19 mouse cellular contexts compared by ENCODE assay signal in genomic region chr1:159551036-159551435, GRCm38 (mm10). TPM values are rescaled to one million over a fixed set of nuclear protein-coding genes. Genes with fewer than 3 reads are reported as not detected.
DNase-seq lines count a peak whose midpoint lies in the region; ATAC-seq and TF ChIP-seq lines count a peak whose summit lies in the region.
"Had no signal": no experiment of that assay in that cellular context is flagged by ENCODE, and none has a peak within 500 bp of the region (broad histone marks: within the 10 kb centered on the region; RNA-seq: fewer than 3 reads in every experiment).

No protein-coding gene starts in this region.

- no peak for TF ChIP-seq CTCF in layer of hippocampus, adult 2 months (conservative IDR thresholded peaks at IDR 0.05)

- 0 out of 2 replicates have a peak, but pooled peaks have one; percentile 5 for ATAC-seq in forebrain, embryonic 12.5 days (ENCODE audit: low FRiP score)
- no peak for ATAC-seq in forebrain, embryonic 14.5 days
- peak; percentile 62; the same call in 1 of the 2 replicates for ATAC-seq in forebrain, embryonic 13.5 days
- ATAC-seq in neural tube, embryonic 13.5 days (ENCODE audit: low read depth): peak; percentile 47; the same call in 1 of the 2 replicates
- ATAC-seq in kidney, embryonic 14.5 days (ENCODE audit: low FRiP score, low TSS enrichment): no peak
- no peak for ATAC-seq in kidney, embryonic 16.5 days (ENCODE audit: low FRiP score, low TSS enrichment)
- ATAC-seq: hindbrain, postnatal 0 days had no signal

- no peak overlapping the region for H3K4me3 ChIP-seq in forebrain, embryonic 12.5 days (replicated peaks)
- H3K4me3 ChIP-seq in forebrain, embryonic 14.5 days (ENCODE audit: low read depth, low read length): no peak overlapping the region
- H3K4me3 ChIP-seq in layer of hippocampus, adult 2 months: no peak overlapping the region
- no peak overlapping the region for H3K4me3 ChIP-seq in forebrain, embryonic 13.5 days
- no peak overlapping the region for H3K4me3 ChIP-seq in neural tube, embryonic 13.5 days
- H3K4me3 ChIP-seq in kidney, embryonic 14.5 days (ENCODE audit: low read length): no peak overlapping the region
- no peak overlapping the region for H3K4me3 ChIP-seq in kidney, embryonic 16.5 days (ENCODE audit: low read length)
- H3K4me3 ChIP-seq: embryonic facial prominence, embryonic 10.5 days; heart, embryonic 12.5 days had no signal

- no peak overlapping the region for H3K4me2 ChIP-seq in forebrain, embryonic 12.5 days
- no peak overlapping the region for H3K4me2 ChIP-seq in forebrain, embryonic 14.5 days (ENCODE audit: low read length)
- H3K4me2 ChIP-seq in forebrain, embryonic 13.5 days: no peak overlapping the region
- no peak overlapping the region for H3K4me2 ChIP-seq in neural tube, embryonic 13.5 days
- no peak overlapping the region for H3K4me2 ChIP-seq in kidney, embryonic 14.5 days (replicated peaks; ENCODE audit: low read depth, low read length)
- no peak overlapping the region for H3K4me2 ChIP-seq in kidney, embryonic 16.5 days (replicated peaks; ENCODE audit: low read depth, low read length)
- H3K4me2 ChIP-seq: heart, embryonic 12.5 days had no signal

- no peaks in the 10 kb centered on the region for H3K9me3 ChIP-seq in forebrain, embryonic 12.5 days
- no peaks in the 10 kb centered on the region for H3K9me3 ChIP-seq in forebrain, embryonic 14.5 days (replicated peaks; ENCODE audit: control insufficient read depth, low read length)
- H3K9me3 ChIP-seq in forebrain, embryonic 13.5 days (replicated peaks): no peaks in the 10 kb centered on the region
- H3K9me3 ChIP-seq in neural tube, embryonic 13.5 days: no peaks in the 10 kb centered on the region
- H3K9me3 ChIP-seq in kidney, embryonic 14.5 days (ENCODE audit: control insufficient read depth, low read length): no peaks in the 10 kb centered on the region
- no peaks in the 10 kb centered on the region for H3K9me3 ChIP-seq in kidney, embryonic 16.5 days (ENCODE audit: low read length)
- H3K9me3 ChIP-seq: embryonic facial prominence, embryonic 10.5 days; heart, embryonic 12.5 days had no signal

- no peak overlapping the region for H3K27ac ChIP-seq in forebrain, embryonic 12.5 days
- no peak overlapping the region for H3K27ac ChIP-seq in forebrain, embryonic 14.5 days (ENCODE audit: low read depth, low read length)
- 0 out of 2 replicates have a peak overlapping the region, but pooled peaks have one; percentile 5 for H3K27ac ChIP-seq in layer of hippocampus, adult 2 months
- H3K27ac ChIP-seq in forebrain, embryonic 13.5 days: no peak overlapping the region
- H3K27ac ChIP-seq in neural tube, embryonic 13.5 days (replicated peaks): 0 out of 2 replicates have a peak overlapping the region, but pooled peaks have one; percentile 20
- no peak overlapping the region for H3K27ac ChIP-seq in kidney, embryonic 14.5 days (ENCODE audit: low read depth, low read length)
- no peak overlapping the region for H3K27ac ChIP-seq in kidney, embryonic 16.5 days (ENCODE audit: low read length)
- H3K27ac ChIP-seq: hindbrain, postnatal 0 days had no signal

- WGBS in forebrain, embryonic 12.5 days: 48% methylated on average over 10 of the region's 10 CpGs
- WGBS in forebrain, embryonic 14.5 days: 19% methylated on average over 10 of the region's 10 CpGs
- 37% methylated on average over 10 of the region's 10 CpGs for WGBS in forebrain, embryonic 13.5 days
- WGBS in neural tube, embryonic 13.5 days: 28% methylated on average over 10 of the region's 10 CpGs
- WGBS in kidney, embryonic 14.5 days: 37% methylated on average over 10 of the region's 10 CpGs
- WGBS in kidney, embryonic 16.5 days: 50% methylated on average over 10 of the region's 10 CpGs

- peaks cover 26% of the 10 kb centered on the region for H3K4me1 ChIP-seq in forebrain, embryonic 12.5 days
- peaks cover 10% of the 10 kb centered on the region; the same call in 1 of the 2 replicates for H3K4me1 ChIP-seq in forebrain, embryonic 14.5 days (ENCODE audit: control insufficient read depth, insufficient read depth, low read length)
- peaks cover 26% of the 10 kb centered on the region for H3K4me1 ChIP-seq in forebrain, embryonic 13.5 days
- peaks cover 17% of the 10 kb centered on the region for H3K4me1 ChIP-seq in neural tube, embryonic 13.5 days (replicated peaks)
- H3K4me1 ChIP-seq in kidney, embryonic 14.5 days (ENCODE audit: control insufficient read depth, insufficient read depth, low read length): no peaks in the 10 kb centered on the region
- H3K4me1 ChIP-seq in kidney, embryonic 16.5 days (ENCODE audit: insufficient read depth, low read length): no peaks in the 10 kb centered on the region
- H3K4me1 ChIP-seq: heart, embryonic 12.5 days had no signal

- no peaks in the 10 kb centered on the region for H3K36me3 ChIP-seq in forebrain, embryonic 12.5 days (replicated peaks)
- no peaks in the 10 kb centered on the region for H3K36me3 ChIP-seq in forebrain, embryonic 14.5 days (ENCODE audit: control insufficient read depth, insufficient read depth, low read length)
- H3K36me3 ChIP-seq in forebrain, embryonic 13.5 days (ENCODE audit: poor library complexity, severe bottlenecking): no peaks in the 10 kb centered on the region
- H3K36me3 ChIP-seq in neural tube, embryonic 13.5 days: no peaks in the 10 kb centered on the region
- no peaks in the 10 kb centered on the region for H3K36me3 ChIP-seq in kidney, embryonic 14.5 days (ENCODE audit: control insufficient read depth, insufficient read depth, low read length)
- H3K36me3 ChIP-seq in kidney, embryonic 16.5 days (ENCODE audit: insufficient read depth, low read length): no peaks in the 10 kb centered on the region
- H3K36me3 ChIP-seq: embryonic facial prominence, embryonic 10.5 days; heart, embryonic 12.5 days had no signal

- DNase-seq in forebrain, embryonic 14.5 days (ENCODE audit: low spot score): no peak
- DNase-seq in layer of hippocampus, adult 2 months (ENCODE audit: low spot score in 2 of 2): no peak
- DNase-seq in layer of hippocampus, postnatal 10 days (ENCODE audit: low spot score in 2 of 2): no peak
- DNase-seq: adrenal gland, postnatal 14 days; cerebellum, adult 2 months; cerebellum, postnatal 10 days; gastrocnemius, postnatal 14 days; heart, postnatal 36 days; kidney, adult 11 months had no signal

- H3K27me3 ChIP-seq in forebrain, embryonic 12.5 days: 0 out of 2 replicates have a peak, but pooled peaks cover 12% of the 10 kb centered on the region
- no peaks in the 10 kb centered on the region for H3K27me3 ChIP-seq in forebrain, embryonic 14.5 days (replicated peaks; ENCODE audit: control insufficient read depth, insufficient read depth, low read length)
- H3K27me3 ChIP-seq in forebrain, embryonic 13.5 days: no peaks in the 10 kb centered on the region
- H3K27me3 ChIP-seq in neural tube, embryonic 13.5 days: peaks cover 4% of the 10 kb centered on the region; the same call in 1 of the 2 replicates
- no peaks in the 10 kb centered on the region for H3K27me3 ChIP-seq in kidney, embryonic 14.5 days (ENCODE audit: control insufficient read depth, insufficient read depth, low read length)
- no peaks in the 10 kb centered on the region for H3K27me3 ChIP-seq in kidney, embryonic 16.5 days (ENCODE audit: insufficient read depth, low read length)

- no peak overlapping the region for H3K9ac ChIP-seq in forebrain, embryonic 12.5 days
- no peak overlapping the region for H3K9ac ChIP-seq in forebrain, embryonic 14.5 days (ENCODE audit: low read length)
- H3K9ac ChIP-seq in forebrain, embryonic 13.5 days: no peak overlapping the region
- H3K9ac ChIP-seq in neural tube, embryonic 13.5 days: no peak overlapping the region
- no peak overlapping the region for H3K9ac ChIP-seq in kidney, embryonic 14.5 days (ENCODE audit: low read depth, low read length)
- no peak overlapping the region for H3K9ac ChIP-seq in kidney, embryonic 16.5 days (replicated peaks; ENCODE audit: low read length)
- H3K9ac ChIP-seq: heart, embryonic 12.5 days had no signal

RNA-seq across cellular contexts. Expression of gene Tnr, which starts 27.5 kb away (rescaled TPM):
- polyA plus RNA-seq in forebrain, embryonic 12.5 days (2016; fragmentation: Nextera tagmentation; extraction: Ambion mirVana): 0.75 and 1.4 TPM in 2 replicates
- 2.6 and 3.9 TPM in 2 replicates for polyA plus RNA-seq in forebrain, embryonic 14.5 days (2014; fragmentation: Nextera tagmentation; extraction: Ambion mirVana)
- total RNA-seq in layer of hippocampus, adult 2 months (2021): 100 to 1,000 TPM; 157 to 159 TPM
- total RNA-seq in layer of hippocampus, postnatal 10 days (2021): 100 to 1,000 TPM; 104 to 113 TPM
- 1.6 and 2.0 TPM in 2 replicates for polyA plus RNA-seq in forebrain, embryonic 13.5 days (2015; fragmentation: Nextera tagmentation; extraction: Ambion mirVana)
- 1.5 and 2.4 TPM in 2 replicates for polyA plus RNA-seq in neural tube, embryonic 13.5 days (2015; fragmentation: Nextera tagmentation; extraction: Ambion mirVana)
- not detected in 2 replicates for polyA plus RNA-seq in kidney, embryonic 14.5 days (2014; fragmentation: Nextera tagmentation; extraction: Ambion mirVana)
- polyA plus RNA-seq in kidney, embryonic 16.5 days (2015; fragmentation: Nextera tagmentation; extraction: Ambion mirVana): 0.06 TPM in 1 of 2 replicates, not detected in the other
- total RNA-seq: gastrocnemius, adult 18-20 months; MEL had no signal
- polyA plus RNA-seq: heart, embryonic 12.5 days had no signal

Comparison
In these comparisons a context has a peak if more than half of its experiments do, and no peak if none do; other contexts are left out.
1. ATAC-seq: peak in forebrain, embryonic 12.5 days (single experiment), forebrain, embryonic 13.5 days (single experiment) and neural tube, embryonic 13.5 days (single experiment); none in forebrain, embryonic 14.5 days (single experiment), kidney, embryonic 14.5 days (single experiment) and kidney, embryonic 16.5 days (single experiment).
2. H3K27ac ChIP-seq: peak in layer of hippocampus, adult 2 months (single experiment) and neural tube, embryonic 13.5 days (single experiment); none in forebrain, embryonic 12.5 days (single experiment), forebrain, embryonic 14.5 days (single experiment), forebrain, embryonic 13.5 days (single experiment), kidney, embryonic 14.5 days (single experiment) and kidney, embryonic 16.5 days (single experiment).